Mouse (Mus musculus) spleen, postnatal 36 days (tissue): Measurements from ENCODE around the gene Frmpd3.
A peak's percentile ranks its signal among the peaks of the same experiment; 100 is the strongest.

Experiments used
- DNase-seq, 2 experiments: peaks; one replicate each; pipeline ENCODE4 v3.0.0; 2022; ENCODE audit warnings: low spot score in 2 of 2, mixed read lengths in 1 of 2

Gene Frmpd3

GRCm38 (mm10) chrX:140456279-140456731, 114.2 kb downstream of the Frmpd3 start, which contains the start of gene Prps1:
Gene Prps1, plus strand, starts transcription at chrX:140456613.
- peak; percentile 83 to 90 for DNase-seq

- DNase-seq, result peak in 1 of 2 experiments; percentile 1
Observed at GRCm38 (mm10) chrX:140456751-140457491, 114.9 kb downstream of the Frmpd3 start.

GRCm38 (mm10) chrX:140457502-140457901, 115.4 kb downstream of the Frmpd3 start:
- DNase-seq, result no peak

GRCm38 (mm10) chrX:140478231-140478630, 136.2 kb downstream of the Frmpd3 start:
- DNase-seq, result no peak

- peak; percentile 34 to 38 for DNase-seq
Observed at GRCm38 (mm10) chrX:140479171-140479570, 137.1 kb downstream of the Frmpd3 start.
